Mouse (Mus musculus) heart, adult 2 months (tissue): ENCODE data around the gene Smim24. TPM values are rescaled to one million over a fixed set of nuclear protein-coding genes. Genes with fewer than 3 reads are reported as not detected.

Experiments used
- DNase-seq, 2 experiments: peaks; one replicate each; pipeline ENCODE4 v3.0.0; 2021
- H3K27ac ChIP-seq: fragments of 200-600 bp; 2 replicates; pipeline ENCODE4 v1.8.1; 2022
- H3K27me3 ChIP-seq: fragments of 200-500 bp; 2 replicates; pipeline ENCODE4 v1.6.1; 2012; ENCODE audit warnings: mild to moderate bottlenecking, low read length, inconsistent platforms, mixed read lengths; ENCODE audit not compliant: control insufficient read depth, insufficient read depth
- H3K36me3 ChIP-seq: fragments of 200-500 bp; 2 replicates; pipeline ENCODE4 v1.6.1; 2012; ENCODE audit warnings: low read length, inconsistent platforms; ENCODE audit not compliant: control insufficient read depth, insufficient read depth
- H3K4me1 ChIP-seq: fragments of 200-500 bp; 2 replicates; pipeline ENCODE4 v1.6.1; 2011; ENCODE audit warnings: low read length; ENCODE audit not compliant: control insufficient read depth, insufficient read depth
- H3K4me3 ChIP-seq: fragments of 200-600 bp; 2 replicates; pipeline ENCODE4 v1.8.1; 2022
- H3K79me2 ChIP-seq: fragments of 200-500 bp; replicated peaks from 2 replicates; pipeline ENCODE4 v1.6.1; 2012; ENCODE audit warnings: mild to moderate bottlenecking, inconsistent platforms, low read length, moderate library complexity, mixed read lengths; ENCODE audit not compliant: control insufficient read depth, insufficient read depth
- H3K9ac ChIP-seq: fragments of 200-500 bp; 2 replicates; pipeline ENCODE4 v1.6.1; 2012; ENCODE audit warnings: low read depth, mild to moderate bottlenecking, control low read depth, inconsistent platforms, low read length, mixed read lengths
- CTCF ChIP-seq: fragments of 200-600 bp; IDR thresholded peaks from 2 replicates; pipeline ENCODE4 v1.8.1; 2022; ENCODE audit warnings: antibody characterized with exemption, mild to moderate bottlenecking, moderate library complexity
- EP300 ChIP-seq: fragments of 200-500 bp; IDR thresholded peaks from 2 replicates; pipeline ENCODE4 v1.6.1; 2011; ENCODE audit warnings: low read depth, low read length, control low read depth; ENCODE audit not compliant: insufficient read depth
- POLR2A ChIP-seq: fragments of 200-500 bp; IDR thresholded peaks from 2 replicates; pipeline ENCODE4 v1.6.1; 2011; ENCODE audit warnings: mild to moderate bottlenecking, low read depth, low read length, control low read depth; ENCODE audit not compliant: insufficient read depth
- WGBS: fragments of 180-500 bp; shearing (Covaris S2); methylation state at CpG from one replicate; pipeline ENCODE4 v1.1.7; 2018; 5-methylcytosine and 5-hydroxymethylcytosine counted together
- intact Hi-C: fragments of 180-260 bp; cut with DNase I; formaldehyde crosslinking; loops from one replicate; pipeline ENCODE4 v1.15.1; 2025
- polyA plus RNA-seq: library from polyadenylated mRNA; depleted of rRNA; stranded (reverse); fragments of >200 nt; gene quantifications from 2 replicates; pipeline ENCODE4 v1.2.3, GENCODE M21; 2012
- total RNA-seq, 2 experiments: library from RNA; stranded (reverse); gene quantifications; 2 replicates each; pipeline ENCODE4 v1.2.3; 2021

The Smim24 gene
- total and polyA plus RNA-seq, 3 experiments: 2.0 to 8.3 (median 2.3) TPM

GRCm38 (mm10) chr10:81395865-81396264 lies 3.0 kb downstream of the Smim24 start:
- H3K79me2 ChIP-seq: no peaks in the 10 kb centered on the region
- H3K27ac ChIP-seq: no peak overlapping the region
- no peak overlapping the region for H3K4me3 ChIP-seq
- no peaks in the 10 kb centered on the region for H3K36me3 ChIP-seq
- WGBS: 87% methylated on average over 4 of the region's 4 CpGs
- TF ChIP-seq EP300 (no peak), POLR2A (no peak), CTCF (no peak)
- no peak overlapping the region for H3K9ac ChIP-seq
- peaks cover 4% of the 10 kb centered on the region for H3K4me1 ChIP-seq
- no peak for DNase-seq
- no peaks in the 10 kb centered on the region for H3K27me3 ChIP-seq
- intact Hi-C loops: loop anchor here (1.0 kb wide), 1 partner anchor 54 kb away; no protein-coding TSS in a partner anchor

DNA sequence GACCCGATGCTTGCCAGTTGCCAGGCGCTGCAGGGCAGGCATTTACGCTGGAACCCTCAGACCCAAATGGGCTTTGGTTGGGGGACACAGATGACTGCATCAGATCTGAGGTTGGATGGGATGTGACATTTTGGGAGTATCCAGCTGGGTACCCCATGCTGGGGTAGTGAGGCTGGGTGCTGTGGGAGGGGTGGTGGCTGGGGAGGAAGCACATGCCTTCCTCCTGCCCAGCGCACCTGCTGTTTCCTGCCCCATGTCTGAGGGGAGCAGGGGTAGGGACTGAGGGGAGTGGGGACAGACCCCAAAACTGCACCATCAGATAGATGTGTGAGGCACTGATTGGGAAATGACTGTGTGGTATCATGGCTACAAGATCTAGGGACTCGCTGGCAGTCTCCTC lies 3.9 kb downstream of the Smim24 start:
- no peaks in the 10 kb centered on the region for H3K79me2 ChIP-seq
- H3K36me3 ChIP-seq: no peaks in the 10 kb centered on the region
- no peaks in the 10 kb centered on the region for H3K27me3 ChIP-seq
- no peak overlapping the region for H3K27ac ChIP-seq
- WGBS: 81% methylated on average over 5 of the region's 5 CpGs
- no peak overlapping the region for H3K4me3 ChIP-seq
- DNase-seq: no peak
- intact Hi-C loops: no loop called here
- peaks cover 11% of the 10 kb centered on the region for H3K4me1 ChIP-seq
- no peak overlapping the region for H3K9ac ChIP-seq
- 0 out of 2 replicates have a peak, but pooled peaks have one; percentile 5 for TF ChIP-seq EP300
- TF ChIP-seq POLR2A: no peak
- no peak for TF ChIP-seq CTCF

DNA sequence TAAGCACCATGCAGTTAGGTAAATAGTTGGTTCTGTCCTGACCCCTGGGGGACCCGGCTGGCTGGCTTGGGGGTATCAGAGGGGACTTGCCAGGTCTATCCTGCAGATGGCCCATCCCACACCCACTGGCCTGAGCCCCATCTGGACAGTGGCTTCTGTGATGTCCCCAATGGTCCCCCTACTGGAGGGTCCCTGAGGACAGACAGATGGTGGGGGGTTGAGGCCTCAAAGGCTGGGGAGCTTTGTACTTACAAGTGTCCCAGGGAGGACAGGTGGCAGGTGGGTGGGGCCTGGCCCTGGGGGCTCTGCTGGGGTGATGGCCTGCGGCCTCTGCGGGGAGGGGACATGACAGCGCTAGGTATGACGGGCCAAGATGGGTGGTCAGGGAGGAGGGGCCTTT lies 6.4 kb downstream of the Smim24 start:
- intact Hi-C loops: no loop called here
- Histone ChIP-seq H3K4me3 (no peak overlapping the region), H3K4me1 (peaks cover 11% of the 10 kb centered on the region), H3K79me2 (no peaks in the 10 kb centered on the region), H3K27me3 (no peaks in the 10 kb centered on the region), H3K36me3 (no peaks in the 10 kb centered on the region), H3K9ac (no peak overlapping the region), H3K27ac (no peak overlapping the region)
- TF ChIP-seq CTCF (no peak), EP300 (no peak), POLR2A (no peak)
- DNase-seq: no peak
- WGBS: 88% methylated on average over 5 of the region's 5 CpGs

- DNase-seq: no peak
- H3K9ac ChIP-seq: no peak overlapping the region
- H3K4me1 ChIP-seq: peaks cover 13% of the 10 kb centered on the region
- no peaks in the 10 kb centered on the region for H3K27me3 ChIP-seq
- H3K27ac ChIP-seq: no peak overlapping the region
- TF ChIP-seq POLR2A (no peak), EP300 (no peak), CTCF (no peak)
- H3K79me2 ChIP-seq: no peaks in the 10 kb centered on the region
- 84% methylated on average over 18 of the region's 18 CpGs for WGBS
- no peak overlapping the region for H3K4me3 ChIP-seq
- H3K36me3 ChIP-seq: no peaks in the 10 kb centered on the region; the same call in 1 of the 2 replicates
- intact Hi-C loops: no loop called here
Measured at GRCm38 (mm10) chr10:81399798-81400308, 7.0 kb downstream of the Smim24 start.

DNA sequence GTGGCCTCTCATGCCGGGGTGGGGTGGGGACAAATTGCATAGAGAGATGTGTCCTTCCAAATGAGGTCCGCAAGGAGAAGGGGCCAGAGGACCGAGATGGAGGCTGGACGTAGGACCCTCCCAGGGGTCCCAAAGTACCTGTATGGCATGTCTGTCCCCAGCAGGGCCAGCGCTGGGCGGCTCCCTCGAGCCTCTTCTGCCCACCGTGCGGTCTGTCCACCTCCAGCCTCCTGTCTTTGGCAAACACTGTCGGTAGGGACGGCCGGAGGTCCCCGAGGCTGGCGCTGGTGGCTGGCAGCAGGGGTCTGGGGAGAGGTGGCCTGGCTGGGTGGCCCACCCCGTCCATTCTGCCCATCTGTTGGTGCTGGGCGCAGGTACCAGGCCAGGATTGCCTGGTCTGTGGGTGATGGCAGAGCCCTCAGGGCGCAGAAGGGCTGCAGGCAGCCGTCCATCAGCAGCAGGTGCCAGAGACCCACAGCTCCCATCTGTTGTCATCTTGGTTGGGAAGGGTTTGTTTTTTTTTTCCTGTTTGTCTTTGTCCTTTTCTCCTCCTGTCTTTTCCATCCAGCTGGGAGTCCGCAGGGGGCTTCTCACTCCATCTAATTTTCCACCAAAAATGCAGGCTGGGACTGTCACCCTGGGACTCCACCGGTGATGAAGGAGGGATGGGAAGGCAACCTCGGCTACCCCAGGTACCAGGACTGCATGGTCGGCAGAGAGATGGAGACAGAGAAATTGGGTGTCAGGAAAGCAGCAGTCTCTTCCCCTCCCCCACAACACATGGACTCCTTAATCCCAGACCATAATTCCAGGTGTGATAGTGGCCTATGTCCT lies 7.7 kb downstream of the Smim24 start:
- no peaks in the 10 kb centered on the region for H3K79me2 ChIP-seq
- H3K36me3 ChIP-seq: no peaks in the 10 kb centered on the region; the same call in 1 of the 2 replicates
- intact Hi-C loops: no loop called here
- no peak overlapping the region for H3K4me3 ChIP-seq
- peaks cover 15% of the 10 kb centered on the region for H3K4me1 ChIP-seq
- 78% methylated on average over 22 of the region's 22 CpGs for WGBS
- H3K27ac ChIP-seq: peak overlapping the region; percentile 83
- H3K9ac ChIP-seq: no peak overlapping the region
- TF ChIP-seq POLR2A: no peak
- no peak for TF ChIP-seq EP300
- TF ChIP-seq CTCF: no peak
- DNase-seq: peak in 1 of 2 experiments; percentile 28
- no peaks in the 10 kb centered on the region for H3K27me3 ChIP-seq

GRCm38 (mm10) chr10:81401205-81401520 lies 8.3 kb downstream of the Smim24 start:
- Histone ChIP-seq H3K27me3 (no peaks in the 10 kb centered on the region), H3K79me2 (no peaks in the 10 kb centered on the region), H3K4me1 (peaks cover 18% of the 10 kb centered on the region), H3K4me3 (no peak overlapping the region), H3K36me3 (no peaks in the 10 kb centered on the region; the same call in none of the 2 replicates), H3K9ac (no peak overlapping the region), H3K27ac (peak overlapping the region; percentile 83)
- no peak for DNase-seq
- 21% methylated on average over 10 of the region's 10 CpGs for WGBS
- TF ChIP-seq EP300 (no peak), POLR2A (no peak), CTCF (no peak)
- intact Hi-C loops: no loop called here
